Mouse (Mus musculus) ES-Bruce4 (cell line): ENCODE results near the gene Plau. TPM values are rescaled to one million over a fixed set of nuclear protein-coding genes. Genes with fewer than 3 reads are reported as not detected.

ENCODE experiments used
- H3K27ac ChIP-seq: 2 replicates; pipeline ENCODE4 v1.5.1; 2012; ENCODE audit warnings: low read length, inconsistent platforms; ENCODE audit not compliant: insufficient read depth
- H3K27me3 ChIP-seq: 2 replicates; pipeline ENCODE4 v1.6.1; 2012; ENCODE audit warnings: mild to moderate bottlenecking, low read length, inconsistent platforms; ENCODE audit not compliant: control insufficient read depth, poor library complexity, insufficient read depth, severe bottlenecking
- H3K36me3 ChIP-seq: 2 replicates; pipeline ENCODE4 v1.6.1; 2012; ENCODE audit warnings: inconsistent platforms, mild to moderate bottlenecking, low read length, moderate library complexity; ENCODE audit not compliant: control insufficient read depth, poor library complexity, insufficient read depth, severe bottlenecking
- H3K4me1 ChIP-seq: one replicate; pipeline ENCODE4 v1.8.1; 2011; ENCODE audit warnings: low read length; ENCODE audit not compliant: control insufficient read depth, insufficient read depth
- H3K4me3 ChIP-seq: 2 replicates; pipeline ENCODE4 v1.5.1; 2011; ENCODE audit warnings: low read depth, mild to moderate bottlenecking, low read length
- H3K9ac ChIP-seq: 2 replicates; pipeline ENCODE4 v1.6.1; 2012; ENCODE audit warnings: low read depth, mild to moderate bottlenecking, inconsistent platforms; ENCODE audit not compliant: poor library complexity, severe bottlenecking
- H3K9me3 ChIP-seq: replicated peaks from 2 replicates; pipeline ENCODE4 v1.6.1; 2012; ENCODE audit warnings: mild to moderate bottlenecking, low read length, inconsistent platforms; ENCODE audit not compliant: control insufficient read depth, poor library complexity, insufficient read depth, severe bottlenecking
- CTCF ChIP-seq: IDR thresholded peaks from one replicate; pipeline ENCODE4 v1.8.1; 2011; ENCODE audit warnings: low read depth, low read length
- EP300 ChIP-seq: IDR thresholded peaks from 2 replicates; pipeline ENCODE4 v1.6.1; 2011; ENCODE audit warnings: low read depth, low read length; ENCODE audit not compliant: insufficient read depth
- POLR2A ChIP-seq: IDR thresholded peaks from one replicate; pipeline ENCODE4 v1.8.1; 2011; ENCODE audit warnings: low read length; ENCODE audit not compliant: insufficient read depth
- polyA plus RNA-seq: library from polyadenylated mRNA; stranded (reverse); fragments of >200 nt; gene quantifications from 2 replicates; pipeline ENCODE4 v1.2.4, GENCODE M21; 2011; ENCODE audit warnings: low read depth; ENCODE audit not compliant: missing spikeins, insufficient read depth, insufficient read length

Plau gene
- polyA plus RNA-seq, 1 experiment: 5.5 TPM

DNA sequence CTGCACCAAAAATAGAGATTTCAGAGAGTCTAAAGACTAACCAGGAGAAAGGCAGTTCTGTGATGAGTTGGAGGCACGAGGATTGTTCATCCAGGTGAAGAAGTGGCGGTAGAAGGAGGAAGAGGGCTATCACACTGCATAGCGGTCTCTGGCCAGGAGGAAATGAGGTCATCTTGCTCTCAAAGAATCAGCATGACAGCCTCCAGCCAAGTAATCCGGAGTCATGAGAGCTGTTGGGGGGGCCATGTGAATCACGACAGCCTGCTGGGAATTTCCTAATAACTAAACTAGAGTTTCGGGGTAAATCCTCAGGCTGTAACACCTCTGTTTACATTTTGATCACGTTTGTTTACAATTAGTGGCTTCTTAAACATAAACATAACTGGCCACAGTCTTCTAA, 2.3 kb upstream of the Plau start:
- no peak overlapping the region for H3K9ac ChIP-seq
- no peaks in the 10 kb centered on the region for H3K36me3 ChIP-seq
- H3K27ac ChIP-seq: no peak overlapping the region
- no peaks in the 10 kb centered on the region for H3K27me3 ChIP-seq
- no peak for TF ChIP-seq POLR2A
- TF ChIP-seq CTCF: no peak
- TF ChIP-seq EP300: no peak
- H3K4me1 ChIP-seq: no peaks in the 10 kb centered on the region
- H3K4me3 ChIP-seq: no peak overlapping the region
- no peaks in the 10 kb centered on the region for H3K9me3 ChIP-seq

DNA sequence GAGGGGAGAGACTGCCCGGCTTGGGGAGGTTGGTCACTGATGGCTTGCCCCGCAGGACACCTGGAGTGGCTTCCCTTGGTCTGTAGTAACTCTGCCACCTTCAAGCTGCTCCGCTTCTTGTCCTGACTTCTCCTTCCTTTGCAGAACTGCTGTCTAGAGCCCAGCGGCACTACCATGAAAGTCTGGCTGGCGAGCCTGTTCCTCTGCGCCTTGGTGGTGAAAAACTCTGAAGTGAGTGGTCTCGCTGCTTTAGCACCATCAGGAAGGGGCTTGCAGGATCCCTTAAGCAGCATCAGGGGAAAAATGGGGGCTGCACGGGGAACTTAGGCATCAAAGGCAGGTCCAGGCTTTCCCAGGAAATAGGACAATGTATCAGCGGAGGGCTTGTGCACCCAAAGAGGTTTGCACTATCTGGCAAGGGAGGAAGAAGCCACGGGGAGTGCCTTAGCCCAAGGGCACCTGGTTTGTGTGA, 481 bp downstream of the Plau start:
- H3K4me3 ChIP-seq: peak overlapping the region; percentile 63
- H3K9ac ChIP-seq: peak overlapping the region; percentile 22
- no peak overlapping the region for H3K27ac ChIP-seq

GRCm38 (mm10) chr14:20837681-20838080, 1.2 kb downstream of the Plau start:
- H3K4me1 ChIP-seq: no peaks in the 10 kb centered on the region
- no peaks in the 10 kb centered on the region for H3K9me3 ChIP-seq
- TF ChIP-seq POLR2A: no peak
- no peak for TF ChIP-seq EP300
- TF ChIP-seq CTCF: no peak
- H3K27me3 ChIP-seq: no peaks in the 10 kb centered on the region
- H3K36me3 ChIP-seq: no peaks in the 10 kb centered on the region
- H3K9ac ChIP-seq: no peak overlapping the region
- H3K27ac ChIP-seq: no peak overlapping the region
- H3K4me3 ChIP-seq: no peak overlapping the region

More for the DNA sequence above, 481 bp downstream of the Plau start:
- H3K4me1 ChIP-seq: no peaks in the 10 kb centered on the region
- no peaks in the 10 kb centered on the region for H3K9me3 ChIP-seq
- H3K27me3 ChIP-seq: no peaks in the 10 kb centered on the region
- no peaks in the 10 kb centered on the region for H3K36me3 ChIP-seq
- TF ChIP-seq EP300: no peak
- TF ChIP-seq CTCF: no peak
- no peak for TF ChIP-seq POLR2A

GRCm38 (mm10) chr14:20841526-20841925, 5.1 kb downstream of the Plau start:
- H3K4me3 ChIP-seq: no peak overlapping the region
- H3K36me3 ChIP-seq: no peaks in the 10 kb centered on the region
- TF ChIP-seq EP300: no peak
- no peak for TF ChIP-seq POLR2A
- no peak for TF ChIP-seq CTCF
- H3K9ac ChIP-seq: no peak overlapping the region
- H3K9me3 ChIP-seq: no peaks in the 10 kb centered on the region
- H3K27me3 ChIP-seq: no peaks in the 10 kb centered on the region
- no peak overlapping the region for H3K27ac ChIP-seq
- H3K4me1 ChIP-seq: no peaks in the 10 kb centered on the region

GRCm38 (mm10) chr14:20842629-20843028, 6.2 kb downstream of the Plau start:
- Histone ChIP-seq H3K4me3 (no peak overlapping the region), H3K9me3 (no peaks in the 10 kb centered on the region), H3K36me3 (no peaks in the 10 kb centered on the region), H3K27ac (no peak overlapping the region), H3K27me3 (no peaks in the 10 kb centered on the region), H3K4me1 (no peaks in the 10 kb centered on the region), H3K9ac (no peak overlapping the region)
- no peak for TF ChIP-seq POLR2A
- TF ChIP-seq CTCF: no peak
- no peak for TF ChIP-seq EP300

DNA sequence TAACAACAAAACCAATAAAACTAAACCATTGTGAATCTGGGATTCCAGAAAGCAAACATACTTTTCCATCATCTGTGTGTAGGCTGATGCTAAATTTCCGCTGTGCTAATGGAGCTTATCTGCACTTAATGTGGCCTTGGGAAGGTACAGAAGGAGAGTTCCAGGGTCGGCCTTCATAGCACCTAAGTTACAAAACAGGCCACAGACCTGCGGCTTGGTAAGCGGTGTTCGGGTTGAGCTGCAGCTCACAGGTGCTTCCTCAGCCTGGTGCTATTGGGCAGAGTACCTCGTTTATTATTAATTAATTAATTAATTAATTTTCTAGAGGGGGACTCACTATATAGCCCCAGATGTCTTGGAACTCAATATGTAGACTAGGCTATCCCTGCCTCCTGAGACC, 7.7 kb downstream of the Plau start:
- no peak overlapping the region for H3K9ac ChIP-seq
- H3K27me3 ChIP-seq: no peaks in the 10 kb centered on the region
- no peak for TF ChIP-seq POLR2A
- no peak for TF ChIP-seq EP300
- no peak for TF ChIP-seq CTCF
- H3K9me3 ChIP-seq: no peaks in the 10 kb centered on the region
- H3K36me3 ChIP-seq: no peaks in the 10 kb centered on the region
- H3K27ac ChIP-seq: no peak overlapping the region
- H3K4me1 ChIP-seq: peaks cover 1% of the 10 kb centered on the region
- no peak overlapping the region for H3K4me3 ChIP-seq
